Mouse (Mus musculus) left cerebral cortex, adult 11 months (tissue): Measurements from ENCODE around the gene Foxn3.
A peak's percentile ranks its signal among the peaks of the same experiment; 100 is the strongest.

Experiments
- DNase-seq: peaks from one replicate; pipeline ENCODE4 v3.0.0; 2022; ENCODE audit warnings: low spot score

Gene Foxn3

GRCm38 (mm10) chr12:99562073-99562866 is 1.1 kb downstream of the Foxn3 start:
- DNase-seq: peak; percentile 29

GRCm38 (mm10) chr12:99561333-99561766 is 2.0 kb downstream of the Foxn3 start:
- DNase-seq: no peak

GRCm38 (mm10) chr12:99560701-99561332 is 2.6 kb downstream of the Foxn3 start:
- DNase-seq: no peak

- DNase-seq: no peak
Observed at GRCm38 (mm10) chr12:99559483-99559882, 3.9 kb downstream of the Foxn3 start.

- DNase-seq: no peak
Observed at GRCm38 (mm10) chr12:99558476-99558875, 4.9 kb downstream of the Foxn3 start.

- DNase-seq: no peak
Observed at GRCm38 (mm10) chr12:99557498-99557897, 5.9 kb downstream of the Foxn3 start.

GRCm38 (mm10) chr12:99550629-99551028 is 12.8 kb downstream of the Foxn3 start:
- no peak for DNase-seq

GRCm38 (mm10) chr12:99549811-99550210 is 13.6 kb downstream of the Foxn3 start:
- no peak for DNase-seq

GRCm38 (mm10) chr12:99548419-99548818 is 15.0 kb downstream of the Foxn3 start:
- no peak for DNase-seq

- DNase-seq: no peak
Observed at GRCm38 (mm10) chr12:99547295-99547694, 16.1 kb downstream of the Foxn3 start.

- DNase-seq: no peak
Observed at GRCm38 (mm10) chr12:99545270-99545770, 18.1 kb downstream of the Foxn3 start.

GRCm38 (mm10) chr12:99544262-99545128 is 18.9 kb downstream of the Foxn3 start:
- no peak for DNase-seq

GRCm38 (mm10) chr12:99543421-99544195 is 19.8 kb downstream of the Foxn3 start:
- DNase-seq: no peak

- DNase-seq: no peak
Observed at GRCm38 (mm10) chr12:99540201-99540600, 23.2 kb downstream of the Foxn3 start.

GRCm38 (mm10) chr12:99537316-99537715 is 26.1 kb downstream of the Foxn3 start:
- no peak for DNase-seq

- no peak for DNase-seq
Observed at GRCm38 (mm10) chr12:99536426-99536825, 27.0 kb downstream of the Foxn3 start.

GRCm38 (mm10) chr12:99532342-99532741 is 31.0 kb downstream of the Foxn3 start:
- no peak for DNase-seq

- no peak for DNase-seq
Observed at GRCm38 (mm10) chr12:99529687-99530411, 33.5 kb downstream of the Foxn3 start.

GRCm38 (mm10) chr12:99528958-99529357 is 34.4 kb downstream of the Foxn3 start:
- DNase-seq: no peak

GRCm38 (mm10) chr12:99527452-99527851 is 35.9 kb downstream of the Foxn3 start:
- no peak for DNase-seq
